Mouse (Mus musculus) layer of hippocampus, adult 2 months (tissue): Measurements from ENCODE around the gene Olfr362. TPM values are rescaled to one million over a fixed set of nuclear protein-coding genes. Genes with fewer than 3 reads are reported as not detected.
"Not testable (repeated sequence)": the region's sequence is repeated elsewhere in the genome, so short reads cannot be mapped to it uniquely, and the experiment has no call there.

Experiments
- DNase-seq, 2 experiments: peaks; one replicate each; pipeline ENCODE4 v3.0.0; 2022; ENCODE audit warnings: low spot score in 2 of 2
- H3K27ac ChIP-seq: fragments of 200-600 bp; 2 replicates; pipeline ENCODE4 v1.8.1; 2022
- H3K4me3 ChIP-seq: fragments of 200-600 bp; 2 replicates; pipeline ENCODE4 v1.8.1; 2022; ENCODE audit warnings: mild to moderate bottlenecking
- CTCF ChIP-seq: fragments of 200-600 bp; conservative IDR thresholded peaks from 2 replicates; pipeline ENCODE4 v1.8.1; 2022; ENCODE audit warnings: antibody characterized with exemption, mild to moderate bottlenecking, moderate library complexity
- long read RNA-seq, 2 experiments: library from polyadenylated mRNA; stranded (forward); transcript quantifications; one replicate each; pipeline ENCODE4 v2.0.0; 2021; ENCODE audit warnings: borderline mapping rate in 2 of 2
- total RNA-seq, 2 experiments: library from RNA; stranded (reverse); gene quantifications; 2 replicates each; pipeline ENCODE4 v1.2.3; 2021

Gene Olfr362
- not detected for total RNA-seq
- long read RNA-seq, experiment 1 = 0 reads
- long read RNA-seq, experiment 2 = 0 reads

DNA sequence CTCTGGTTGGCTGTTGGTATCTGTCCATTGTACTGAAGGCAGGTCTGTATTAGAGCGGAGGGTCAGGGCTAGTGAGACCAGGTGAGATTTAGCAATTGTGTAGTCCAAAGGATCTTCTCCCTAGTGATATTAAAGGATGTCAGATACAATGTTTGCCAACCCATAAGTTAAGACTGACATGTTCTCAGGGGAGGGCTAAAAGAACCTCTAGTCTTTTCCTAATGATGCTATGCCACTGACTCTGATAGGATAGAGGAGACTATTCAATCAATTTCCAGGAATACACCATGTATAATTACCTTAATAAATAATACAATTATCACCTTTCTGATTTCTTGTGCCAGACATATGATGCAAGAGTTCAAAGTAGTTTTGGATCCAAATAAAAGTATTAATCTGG, at the start of gene Olfr362:
Gene Olfr362 (minus strand): TSS at position 101 of the 400 bp plus-strand sequence.
- H3K4me3 ChIP-seq = no peak within 1 kb of the TSS
- DNase-seq = no peak
- H3K27ac ChIP-seq = no peak within 1 kb of the TSS
- TF ChIP-seq CTCF = no peak

DNA sequence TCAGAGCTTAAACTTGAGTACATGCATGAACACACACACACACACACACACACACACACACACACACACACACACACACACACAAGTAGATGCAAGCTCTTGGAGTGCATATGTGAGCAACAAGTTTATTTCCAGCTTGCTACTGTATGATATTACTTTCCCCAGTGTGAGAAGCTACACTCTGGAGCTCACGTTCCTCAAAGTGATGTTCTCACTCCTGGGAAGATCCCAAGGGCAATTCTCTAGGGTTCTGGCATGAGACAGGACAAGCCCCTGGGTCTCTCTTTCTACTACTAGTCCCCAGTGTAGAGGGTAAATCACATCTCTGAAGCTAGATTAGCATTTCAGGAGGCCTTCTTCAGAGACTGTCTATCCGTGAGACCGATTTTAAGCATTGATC, 21.3 kb upstream of the Olfr362 start, which contains the start of gene Olfr364-ps1:
Gene Olfr364-ps1 (plus strand): TSS at position 301 of the 400 bp plus-strand sequence.
- no peak within 1 kb of the TSS for H3K27ac ChIP-seq
- no peak for DNase-seq
- H3K4me3 ChIP-seq = no peak within 1 kb of the TSS
- TF ChIP-seq CTCF = no peak

DNA sequence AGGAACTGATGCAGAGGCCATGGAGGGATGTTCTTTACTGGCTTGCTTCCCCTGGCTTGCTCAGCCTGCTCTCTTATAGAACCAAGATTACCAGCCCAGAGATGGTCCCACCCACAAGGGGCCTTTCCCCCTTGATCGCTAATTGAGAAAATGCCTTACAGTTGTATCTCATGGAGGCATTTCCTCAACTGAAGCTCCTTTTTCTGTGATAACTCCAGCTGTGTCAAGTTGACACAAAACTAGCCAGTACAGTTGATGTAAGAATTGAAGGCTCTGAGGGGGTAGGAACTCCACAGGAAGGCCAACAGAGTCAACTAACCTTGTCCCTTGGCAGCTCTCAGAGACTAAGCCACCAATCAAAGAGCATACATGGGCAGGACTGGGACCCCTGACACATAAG, 28.5 kb downstream of the Olfr362 start, which contains the start of gene Olfr361:
Gene Olfr361 (minus strand): TSS at position 101 of the 400 bp plus-strand sequence.
- not testable (repeated sequence) for DNase-seq, H3K27ac ChIP-seq, H3K4me3 ChIP-seq

DNA sequence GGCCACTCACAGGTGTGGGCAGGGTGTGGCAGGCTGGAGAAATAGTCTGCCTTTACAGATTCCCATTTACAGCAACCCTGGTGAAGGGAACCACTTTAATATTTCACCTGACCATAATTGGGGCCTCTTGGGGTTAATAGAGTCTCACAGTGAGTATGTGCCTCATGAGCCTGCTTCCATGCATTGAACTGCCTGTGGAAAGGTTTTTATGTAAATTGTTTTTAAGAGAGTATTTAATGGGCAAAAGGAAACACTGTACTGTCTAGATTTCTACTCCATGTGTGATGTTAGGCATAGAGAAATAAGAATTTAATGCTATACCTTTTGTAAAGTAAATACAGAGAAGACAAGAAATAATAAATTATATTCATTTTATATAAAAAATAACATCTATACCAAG, 52.3 kb downstream of the Olfr362 start, which contains the start of gene Olfr360:
Gene Olfr360 (plus strand): TSS at position 301 of the 400 bp plus-strand sequence.
- H3K27ac ChIP-seq = no peak within 1 kb of the TSS
- DNase-seq = no peak
- no peak for TF ChIP-seq CTCF
- no peak within 1 kb of the TSS for H3K4me3 ChIP-seq

Other genes with a start within 250 kb of the Olfr362 start
- not detected for gene Olfr352, start 249.4 kb downstream of the Olfr362 start, total RNA-seq
- gene Olfr353, start 225.0 kb downstream of the Olfr362 start, total RNA-seq = not detected
- gene Olfr354, start 212.2 kb downstream of the Olfr362 start, total RNA-seq = not detected
- not detected for gene Olfr355, start 189.0 kb downstream of the Olfr362 start, total RNA-seq
- gene Olfr356, start 180.8 kb downstream of the Olfr362 start, total RNA-seq = not detected
- not detected for gene Olfr357, start 124.1 kb downstream of the Olfr362 start, total RNA-seq
- not detected for gene Olfr358, start 108.6 kb downstream of the Olfr362 start, total RNA-seq
- not detected for gene Olfr360, start 52.2 kb downstream of the Olfr362 start, total RNA-seq
- gene Olfr361, start 28.6 kb downstream of the Olfr362 start, total RNA-seq = not detected
- gene Olfr364-ps1, start 21.4 kb upstream of the Olfr362 start, total RNA-seq = not detected
- gene Olfr365, start 70.3 kb upstream of the Olfr362 start, total RNA-seq = under 1 TPM in 1 of 2 experiments, not detected in 1; 0.08 TPM
- gene Olfr366, start 93.7 kb upstream of the Olfr362 start, total RNA-seq = not detected
- not detected for gene Olfr368, start 208.6 kb upstream of the Olfr362 start, total RNA-seq
- 10 to 100 TPM; 26.1 to 31.3 TPM for gene Pdcl, start 241.4 kb upstream of the Olfr362 start, total RNA-seq